Mouse (Mus musculus): ENCODE data around the gene Fam187a.
A peak's percentile ranks its signal among the peaks of the same experiment; 100 is the strongest.

The Fam187a gene

GRCm38 (mm10) chr11:102884616-102885219, at the start of gene Fam187a:
Gene Fam187a, plus strand, starts transcription at chr11:102885169.
- no peak for DNase-seq (ENCODE audit: low read depth)

DNA sequence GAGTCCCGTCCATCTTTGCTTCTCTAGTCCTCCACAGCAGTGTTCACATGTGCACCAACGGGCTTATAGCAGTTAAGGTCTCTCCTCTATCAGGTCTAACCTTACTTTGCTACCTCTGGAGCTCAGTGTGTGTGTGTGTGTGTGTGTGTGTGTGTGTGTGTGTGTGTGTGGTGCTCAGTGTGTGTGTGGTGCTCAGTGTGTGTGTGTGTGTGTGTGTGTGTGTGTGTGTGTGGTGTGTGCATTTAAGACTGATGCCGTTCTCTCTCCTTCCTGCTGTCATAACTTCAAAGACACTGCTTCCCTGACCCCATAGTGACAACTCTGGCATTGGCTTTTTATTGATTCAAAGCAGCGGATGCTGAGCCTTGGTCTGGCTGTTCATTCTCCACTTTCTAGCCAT, 49.4 kb upstream of the Fam187a start, which contains the start of gene Higd1b:
TSS of gene Higd1b (plus strand) at position 301 of the 400 bp plus-strand sequence.
- no peak for DNase-seq (ENCODE audit: low read depth)

DNA sequence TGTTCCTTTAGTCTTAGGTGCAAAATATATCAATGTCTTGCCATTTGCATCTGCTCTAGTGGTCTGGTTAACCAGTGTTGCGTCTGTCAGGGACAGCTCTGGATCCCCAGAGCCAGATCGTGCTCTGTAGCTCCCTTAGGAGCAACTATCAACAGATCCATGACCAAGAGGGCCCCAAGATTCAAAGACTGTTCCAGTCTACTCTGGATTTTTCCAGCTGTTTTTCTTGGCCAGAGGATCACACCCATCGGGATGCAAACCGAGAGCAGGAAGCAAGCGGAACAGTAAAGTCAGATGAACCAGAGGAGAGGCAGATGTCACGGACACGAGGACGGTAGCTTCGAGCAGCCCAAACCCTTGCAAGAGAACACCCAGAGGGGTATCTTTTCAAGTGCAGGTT, 48.8 kb upstream of the Fam187a start:
- no peak for DNase-seq (ENCODE audit: low read depth)

- no peak for DNase-seq (ENCODE audit: low read depth)
Observed at GRCm38 (mm10) chr11:102837385-102837784, 47.6 kb upstream of the Fam187a start.

GRCm38 (mm10) chr11:102838126-102838525, 46.8 kb upstream of the Fam187a start:
- no peak for DNase-seq (ENCODE audit: low read depth)

- no peak for DNase-seq (ENCODE audit: low read depth)
Observed at GRCm38 (mm10) chr11:102838616-102839150, 46.3 kb upstream of the Fam187a start.

- DNase-seq (ENCODE audit: low read depth), result no peak
Observed at GRCm38 (mm10) chr11:102845926-102846325, 39.0 kb upstream of the Fam187a start.

- peak; percentile 27 for DNase-seq (ENCODE audit: low read depth)
Observed at GRCm38 (mm10) chr11:102851883-102852282, 33.1 kb upstream of the Fam187a start.

GRCm38 (mm10) chr11:102853760-102854159, 31.2 kb upstream of the Fam187a start:
- no peak for DNase-seq (ENCODE audit: low read depth)

GRCm38 (mm10) chr11:102855941-102856340, 29.0 kb upstream of the Fam187a start:
- DNase-seq (ENCODE audit: low read depth), result no peak

- no peak for DNase-seq (ENCODE audit: low read depth)
Observed at GRCm38 (mm10) chr11:102858951-102859350, 26.0 kb upstream of the Fam187a start.

- DNase-seq (ENCODE audit: low read depth), result no peak
Observed at GRCm38 (mm10) chr11:102859933-102860332, 25.0 kb upstream of the Fam187a start.

GRCm38 (mm10) chr11:102864272-102864671, 20.7 kb upstream of the Fam187a start:
- DNase-seq (ENCODE audit: low read depth), result peak; percentile 54

GRCm38 (mm10) chr11:102874801-102875334, 10.1 kb upstream of the Fam187a start:
- DNase-seq (ENCODE audit: low read depth), result no peak

DNA sequence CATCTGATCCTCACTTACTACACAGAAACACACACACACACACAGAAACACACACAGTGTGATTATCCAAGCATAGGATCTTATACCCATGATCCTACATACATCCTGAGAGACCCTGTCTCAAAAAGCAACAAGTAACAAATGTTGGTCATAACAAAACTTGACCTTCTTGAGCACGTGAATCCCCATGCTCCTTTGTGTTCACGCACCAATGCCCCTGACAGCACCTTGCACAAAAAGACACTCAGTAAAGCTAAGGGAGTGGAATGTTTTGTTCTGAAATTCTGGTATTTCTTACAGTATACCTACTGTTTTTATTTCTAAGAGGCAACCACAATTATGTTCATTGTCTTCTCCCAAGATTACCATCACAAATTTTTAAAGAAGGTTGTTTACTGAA, 5.4 kb upstream of the Fam187a start:
- no peak for DNase-seq (ENCODE audit: low read depth)

DNA sequence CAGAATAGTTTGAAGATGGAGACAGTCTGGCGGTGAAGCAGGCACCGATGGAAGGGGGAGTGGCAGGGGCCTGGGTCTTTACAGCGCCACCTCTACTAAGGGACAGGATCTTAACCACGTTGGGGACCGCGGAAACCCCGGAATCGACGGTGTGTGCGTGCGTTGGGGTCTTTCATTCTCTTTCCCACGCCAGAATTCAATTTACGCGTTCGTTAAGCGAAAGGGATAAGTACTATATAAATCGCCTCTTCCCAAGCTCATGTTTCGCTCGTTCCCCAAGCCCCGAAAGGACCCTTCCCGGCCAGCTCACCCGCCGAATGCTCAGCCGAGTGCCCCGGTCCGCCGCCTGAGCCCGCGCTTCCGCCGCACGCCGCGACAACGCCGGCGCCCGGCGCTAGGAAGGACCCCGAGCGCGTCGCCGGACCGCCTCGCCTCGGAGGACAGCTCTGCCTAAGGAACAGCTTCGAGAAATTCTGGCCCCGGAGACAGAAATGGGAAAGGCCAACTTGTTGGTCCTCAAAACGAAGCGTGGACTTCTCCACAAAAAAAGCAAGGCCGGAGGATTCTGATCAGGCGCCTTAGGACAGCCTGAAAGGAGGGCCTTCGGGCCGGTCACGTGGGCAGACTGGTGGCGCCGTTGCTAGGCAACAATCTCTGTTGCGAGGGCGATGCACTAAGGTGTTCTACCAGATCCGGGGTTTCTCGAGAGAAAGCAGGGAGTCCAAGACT, 4.2 kb upstream of the Fam187a start, which contains the start of the genes Eftud2 and Ccdc103:
TSS of gene Eftud2 (minus strand) at position 401 of the 729 bp plus-strand sequence.
TSS of gene Ccdc103 (plus strand) at position 620 of the 729 bp plus-strand sequence.
- peak; percentile 75 for DNase-seq (ENCODE audit: low read depth)

DNA sequence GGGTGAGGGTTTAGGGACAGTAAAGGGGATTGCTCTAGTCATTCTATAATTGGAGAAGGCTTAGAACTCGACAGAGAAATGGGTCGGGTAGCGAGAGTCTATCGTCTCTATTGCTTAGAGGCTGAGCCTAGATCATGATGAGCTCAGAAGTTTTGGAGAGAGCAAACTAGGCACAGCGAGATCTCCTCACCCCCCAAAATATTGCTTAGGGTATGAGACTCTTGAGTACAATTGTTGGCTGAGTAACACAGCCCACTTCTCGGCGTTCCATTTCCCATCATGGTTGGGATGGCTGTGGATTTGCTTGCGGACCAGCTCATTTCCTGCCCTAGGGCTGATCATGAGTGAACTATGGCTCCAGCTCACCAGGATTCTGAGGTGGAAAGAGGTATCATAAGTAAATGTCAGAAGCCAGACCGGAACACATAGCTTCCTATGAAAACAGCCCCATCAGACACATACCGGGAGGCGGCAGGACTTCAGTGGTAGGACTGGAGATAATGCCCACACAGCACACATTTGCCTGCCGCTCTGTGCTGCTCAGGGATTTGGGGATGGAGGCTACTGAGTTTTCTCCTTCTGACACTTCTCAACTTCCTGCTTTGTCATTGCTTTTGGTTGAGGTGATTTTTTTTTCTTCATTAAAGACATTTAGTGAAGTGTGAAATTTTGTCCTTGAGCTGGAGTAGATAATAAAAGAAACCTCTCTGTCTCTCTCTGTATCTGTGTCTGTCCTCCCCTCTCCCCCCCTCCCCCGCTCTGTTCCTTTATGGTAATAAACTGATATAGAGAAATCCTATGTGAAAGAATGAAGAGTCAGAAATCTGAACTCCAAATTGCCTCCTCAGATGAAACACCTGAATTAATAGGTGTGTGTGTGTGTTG, 3.4 kb upstream of the Fam187a start:
- DNase-seq (ENCODE audit: low read depth), result no peak

- DNase-seq (ENCODE audit: low read depth), result no peak
Observed at GRCm38 (mm10) chr11:102887433-102887832, 2.5 kb downstream of the Fam187a start.

DNA sequence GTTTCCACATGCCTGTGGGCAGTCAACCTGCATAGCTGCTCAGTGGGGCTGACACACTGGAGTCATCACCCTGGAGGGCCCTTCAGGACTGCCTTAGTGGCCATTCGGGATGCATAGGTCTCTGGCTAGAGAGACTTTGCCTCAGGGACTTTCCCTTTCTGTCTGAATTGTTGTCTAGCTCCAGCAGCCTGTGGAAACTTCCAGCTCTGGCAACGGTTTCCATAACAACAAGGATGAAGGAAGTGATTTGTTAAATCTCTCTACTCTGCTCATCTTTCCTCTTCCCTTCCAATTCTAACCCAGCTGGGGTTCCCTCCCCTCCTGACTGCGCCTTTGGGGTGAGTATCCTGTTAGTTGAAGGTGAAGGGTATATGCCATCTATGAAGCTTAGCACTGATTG, 3.2 kb downstream of the Fam187a start:
- DNase-seq (ENCODE audit: low read depth), result no peak

DNA sequence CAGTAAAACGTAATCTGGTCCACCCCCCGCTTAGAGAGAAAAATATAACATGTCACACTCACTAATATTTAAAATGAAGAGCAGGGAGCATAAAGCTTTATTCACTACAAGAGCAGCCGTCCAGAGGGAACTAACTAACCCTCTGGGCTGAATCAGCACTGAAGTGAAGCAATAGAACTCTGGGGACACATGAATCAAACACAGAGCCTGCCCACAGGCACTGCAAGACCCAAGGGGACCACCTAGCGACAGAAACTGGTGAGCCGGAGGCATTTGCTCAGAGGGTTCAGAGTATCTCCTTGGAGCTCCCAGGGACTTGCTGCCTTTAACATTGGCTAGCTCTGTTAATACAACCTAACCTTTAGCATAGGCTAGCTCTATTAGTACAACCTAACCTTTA, 5.1 kb downstream of the Fam187a start:
- no peak for DNase-seq (ENCODE audit: low read depth)

DNA sequence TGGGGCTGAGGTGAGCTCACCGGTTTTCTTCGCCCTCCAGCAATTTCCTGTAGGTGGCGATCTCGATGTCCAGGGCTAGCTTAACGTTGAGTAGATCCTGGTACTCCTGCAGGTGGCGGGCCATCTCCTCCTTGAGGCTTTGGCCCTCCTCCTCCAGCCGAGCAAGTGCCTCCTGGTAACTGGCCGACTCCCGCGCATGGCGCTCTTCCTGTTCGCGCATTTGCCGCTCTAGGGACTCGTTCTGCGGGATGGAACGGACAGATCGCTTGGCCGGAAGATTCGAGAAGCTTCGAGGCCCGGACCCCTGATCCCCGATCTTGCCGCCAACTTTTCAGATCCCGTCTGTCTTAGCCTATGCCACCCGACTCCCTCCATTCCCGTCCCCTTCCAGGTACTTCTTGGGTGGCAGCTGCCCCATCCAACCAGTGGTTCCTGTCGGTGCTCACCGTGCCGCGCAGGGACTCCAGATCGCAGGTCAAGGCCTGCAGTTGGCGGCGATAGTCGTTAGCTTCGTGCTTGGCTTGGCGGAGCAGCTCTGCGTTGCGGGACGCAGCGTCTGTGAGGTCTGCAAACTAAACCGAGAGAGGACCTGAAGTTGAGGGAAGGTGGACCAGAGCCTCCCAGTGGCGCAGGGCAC, 8.2 kb downstream of the Fam187a start:
- no peak for DNase-seq (ENCODE audit: low read depth)

Data from fibroblast of lung, adult 2 months (primary cell).